Mouse (Mus musculus): ENCODE results near the gene Arid4a. TPM values are rescaled to one million over a fixed set of nuclear protein-coding genes. Genes with fewer than 3 reads are reported as not detected.
"Not testable (repeated sequence)": the region's sequence is repeated elsewhere in the genome, so short reads cannot be mapped to it uniquely, and the experiment has no call there.

The Arid4a gene
- total RNA-seq, 2 experiments from 2014 or later: 12.0 to 16.7 TPM

GRCm38 (mm10) chr12:71048561-71048960 is 32.8 kb downstream of the Arid4a start:
- DNase-seq (ENCODE audit: low spot score): no peak
- intact Hi-C loops (cut with DNase I): loop anchor here (2.0 kb wide), 1 partner anchor 34 kb away; the partner anchor contains the start of gene Arid4a

DNA sequence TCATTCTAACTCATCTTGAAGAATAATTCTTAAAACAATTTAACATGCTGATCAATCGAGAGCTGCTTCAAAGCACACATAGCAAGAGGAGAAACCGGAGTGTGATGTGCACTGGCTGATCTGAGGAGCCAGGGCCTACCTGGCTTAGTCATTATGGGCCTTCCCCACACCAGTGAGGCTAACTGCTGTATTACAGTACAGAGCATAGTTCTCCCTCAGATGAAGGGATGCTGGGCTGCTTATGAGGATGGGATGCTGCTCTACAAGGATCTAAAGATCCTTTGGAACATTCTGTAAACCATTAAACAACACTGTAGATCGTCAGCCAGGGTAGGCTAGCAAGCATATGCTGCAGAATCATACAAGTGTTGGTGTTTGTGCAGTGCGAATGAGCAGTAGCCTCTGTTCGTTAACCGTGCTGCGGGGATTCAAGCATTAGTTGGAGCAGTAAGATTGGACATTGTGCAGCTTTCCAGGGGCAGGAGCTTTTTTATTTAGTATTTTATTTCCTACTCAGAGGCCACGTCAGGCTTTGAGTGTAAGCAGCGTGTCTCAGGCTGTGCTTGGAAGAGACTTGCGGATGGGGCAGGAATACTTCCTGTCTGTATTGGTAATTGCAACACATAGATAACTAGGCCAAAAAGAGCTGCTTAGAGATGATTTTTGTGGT is 33.9 kb downstream of the Arid4a start:
- no peak for DNase-seq (ENCODE audit: low spot score)

GRCm38 (mm10) chr12:71051079-71051478 is 35.3 kb downstream of the Arid4a start:
- no peak for DNase-seq (ENCODE audit: low spot score)
- intact Hi-C loops (cut with DNase I): no loop called here

More for the DNA sequence above, 33.9 kb downstream of the Arid4a start:
- intact Hi-C loops (cut with DNase I): loop anchor here (2.0 kb wide), 1 partner anchor 35 kb away; the partner anchor contains the start of gene Arid4a

DNA sequence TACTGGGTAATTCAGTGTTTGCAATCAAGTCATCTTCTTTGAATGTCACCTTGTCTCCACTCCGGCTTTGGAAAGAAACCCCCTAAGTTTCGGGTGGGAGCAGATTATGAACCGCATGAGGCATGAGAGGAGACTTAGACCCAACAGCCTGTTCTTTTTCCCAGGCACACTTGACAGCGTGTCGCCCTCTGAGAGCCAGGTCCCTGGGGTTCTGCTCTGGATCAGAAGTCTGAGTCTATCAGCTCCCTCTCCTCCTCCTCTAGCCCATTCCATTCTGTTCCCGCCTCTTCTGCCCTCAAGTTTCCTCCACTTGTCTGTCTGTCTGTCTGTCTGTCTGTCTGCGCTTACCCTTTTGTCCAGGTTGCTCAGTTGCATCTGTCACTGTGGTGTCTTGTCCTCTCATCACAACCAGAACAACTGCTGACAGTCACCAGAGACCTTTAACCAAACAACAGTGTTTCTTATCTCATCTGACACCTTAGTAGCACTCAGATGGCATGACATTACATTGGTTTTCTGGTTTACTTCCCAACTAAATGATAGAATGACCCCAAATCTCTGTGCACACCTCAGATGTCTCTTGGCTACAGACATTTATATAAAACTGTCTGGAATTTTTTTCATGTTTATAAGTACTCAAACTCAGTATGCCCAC is 36.7 kb downstream of the Arid4a start:
- intact Hi-C loops (cut with DNase I): no loop called here
- DNase-seq (ENCODE audit: low spot score): no peak

GRCm38 (mm10) chr12:71053031-71053430 is 37.2 kb downstream of the Arid4a start:
- DNase-seq (ENCODE audit: low spot score): no peak

GRCm38 (mm10) chr12:71053486-71053885 is 37.7 kb downstream of the Arid4a start:
- intact Hi-C loops (cut with DNase I): no loop called here
- DNase-seq (ENCODE audit: low spot score): no peak

More at GRCm38 (mm10) chr12:71053031-71053430, 37.2 kb downstream of the Arid4a start:
- intact Hi-C loops (cut with DNase I): no loop called here

DNA sequence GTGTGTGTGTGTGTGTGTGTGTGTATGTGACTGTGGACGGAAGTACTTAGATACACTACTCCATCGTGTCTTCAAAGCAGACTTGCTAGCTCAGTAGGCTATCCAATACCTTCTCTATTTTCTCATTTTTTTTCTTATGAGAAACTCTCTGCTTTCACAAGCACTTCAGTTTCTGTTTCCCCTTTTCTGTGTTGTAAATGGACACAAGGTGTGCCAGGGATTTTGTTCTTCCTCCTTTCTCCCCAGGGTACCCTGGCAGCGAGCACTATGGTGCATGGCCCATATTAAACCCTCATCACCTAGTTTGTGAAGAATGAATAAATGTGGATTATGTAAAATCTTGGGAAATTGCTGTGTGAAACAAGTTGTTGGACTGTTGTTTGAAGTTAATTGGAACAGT is 39.7 kb downstream of the Arid4a start:
- DNase-seq (ENCODE audit: low spot score): no peak
- intact Hi-C loops (cut with DNase I): no loop called here

GRCm38 (mm10) chr12:71059741-71060140 is 44.0 kb downstream of the Arid4a start:
- intact Hi-C loops (cut with DNase I): no loop called here
- DNase-seq (ENCODE audit: low spot score): no peak

GRCm38 (mm10) chr12:71069846-71070245 is 54.1 kb downstream of the Arid4a start:
- intact Hi-C loops (cut with DNase I): no loop called here
- no peak for DNase-seq (ENCODE audit: low spot score)

- no peak for DNase-seq (ENCODE audit: low spot score)
- intact Hi-C loops (cut with DNase I): no loop called here
Measured at GRCm38 (mm10) chr12:71072048-71072447, 56.3 kb downstream of the Arid4a start.

- DNase-seq (ENCODE audit: low spot score): no peak
- intact Hi-C loops (cut with DNase I): no loop called here
Measured at GRCm38 (mm10) chr12:71073113-71073730, 57.4 kb downstream of the Arid4a start.

DNA sequence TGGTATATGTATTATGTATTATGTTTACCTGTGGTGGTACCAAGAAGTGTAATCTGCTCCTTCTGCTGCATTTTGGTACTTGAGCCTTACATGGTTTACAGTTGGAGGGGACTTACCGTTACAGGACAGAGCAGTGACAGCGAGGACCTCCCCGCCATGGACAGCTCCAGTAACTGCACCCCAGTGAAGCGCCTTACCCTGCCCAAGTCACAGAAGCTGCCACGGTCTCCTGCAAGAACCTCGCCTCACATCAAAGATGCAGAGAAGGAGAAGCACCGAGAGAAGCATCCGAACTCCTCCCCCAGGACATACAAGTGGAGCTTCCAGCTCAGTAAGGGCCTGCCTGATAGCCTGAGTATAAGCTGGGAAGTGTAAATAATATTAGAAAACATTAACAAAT is 70.5 kb downstream of the Arid4a start:
- intact Hi-C loops (cut with DNase I): no loop called here
- DNase-seq (ENCODE audit: low spot score): no peak

GRCm38 (mm10) chr12:71104275-71104674 is 88.5 kb downstream of the Arid4a start:
- DNase-seq (ENCODE audit: low spot score); intact Hi-C loops (cut with DNase I): not testable (repeated sequence)

- DNase-seq (ENCODE audit: low spot score): no peak
- intact Hi-C loops (cut with DNase I): no loop called here
Measured at GRCm38 (mm10) chr12:71107216-71107771, 91.5 kb downstream of the Arid4a start.

DNA sequence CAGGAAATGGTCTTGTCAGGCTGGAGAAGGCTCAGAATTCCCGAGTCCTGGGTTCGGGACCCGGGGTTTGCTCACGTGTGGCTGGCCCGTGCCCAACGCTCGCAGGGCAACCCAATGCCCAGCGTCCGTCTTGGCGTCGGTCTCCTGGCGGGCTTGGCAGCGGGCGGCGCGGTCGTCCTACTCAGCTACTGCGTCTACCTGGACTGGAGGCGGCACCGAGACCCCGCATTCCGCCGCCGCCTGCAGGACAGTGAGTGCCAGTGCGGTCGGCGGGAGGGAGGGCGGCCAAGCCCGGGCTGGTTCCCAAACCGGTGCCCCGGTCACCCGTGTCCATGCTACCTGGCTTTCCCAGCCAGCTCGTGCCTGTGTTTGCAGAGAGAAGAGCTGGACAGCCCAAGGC is 95.5 kb downstream of the Arid4a start, which contains the start of gene Tomm20l:
Gene Tomm20l, plus strand, starts transcription at position 98 of the 400 bp plus-strand sequence.
- DNase-seq (ENCODE audit: low spot score): no peak
- intact Hi-C loops (cut with DNase I): no loop called here

DNA sequence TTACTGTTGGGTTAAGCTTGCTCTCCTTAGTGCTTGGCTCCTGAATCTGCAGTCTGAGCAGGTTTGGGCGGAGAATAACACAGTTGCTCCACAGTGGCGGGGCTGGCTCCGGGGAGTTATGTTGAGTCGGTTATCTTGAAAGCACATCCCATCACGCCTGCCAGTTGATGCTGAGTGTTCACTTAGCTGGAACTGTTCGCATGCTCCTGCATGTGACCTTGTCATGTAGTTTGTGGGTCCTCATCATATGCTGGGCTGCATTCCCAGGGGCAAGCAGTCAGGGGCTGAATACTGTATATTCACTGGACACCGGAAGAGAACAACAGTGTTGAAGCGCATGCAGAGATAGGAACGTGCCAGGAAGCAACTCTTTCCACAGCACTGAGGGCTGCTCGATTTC is 97.3 kb downstream of the Arid4a start:
- DNase-seq (ENCODE audit: low spot score): no peak

GRCm38 (mm10) chr12:71113675-71114288 is 98.0 kb downstream of the Arid4a start:
- no peak for DNase-seq (ENCODE audit: low spot score)
- intact Hi-C loops (cut with DNase I): no loop called here

More for the DNA sequence above, 97.3 kb downstream of the Arid4a start:
- intact Hi-C loops (cut with DNase I): no loop called here

DNA sequence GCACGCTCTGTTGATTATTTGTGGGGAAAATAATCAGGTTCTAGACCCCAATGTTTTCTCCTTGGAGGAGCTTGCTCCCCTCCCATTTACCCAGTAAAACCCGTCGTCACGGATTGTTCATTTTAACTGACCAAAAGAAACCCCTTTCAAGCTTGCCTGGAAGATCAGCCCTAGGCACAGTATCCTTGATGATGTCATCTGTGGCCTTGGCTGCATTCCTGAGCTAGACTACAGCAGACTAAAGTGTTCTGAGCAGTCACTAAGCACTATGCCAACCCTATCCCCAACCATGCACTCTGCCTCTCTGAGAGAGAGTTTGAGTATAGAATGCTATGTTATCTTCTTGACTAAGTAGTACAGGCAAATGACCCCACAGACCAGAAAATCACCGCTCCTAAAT is 100.6 kb downstream of the Arid4a start:
- intact Hi-C loops (cut with DNase I): no loop called here
- DNase-seq (ENCODE audit: low spot score): no peak

- DNase-seq (ENCODE audit: low spot score): no peak
- intact Hi-C loops (cut with DNase I): no loop called here
Measured at GRCm38 (mm10) chr12:71122731-71123130, 106.9 kb downstream of the Arid4a start.

DNA sequence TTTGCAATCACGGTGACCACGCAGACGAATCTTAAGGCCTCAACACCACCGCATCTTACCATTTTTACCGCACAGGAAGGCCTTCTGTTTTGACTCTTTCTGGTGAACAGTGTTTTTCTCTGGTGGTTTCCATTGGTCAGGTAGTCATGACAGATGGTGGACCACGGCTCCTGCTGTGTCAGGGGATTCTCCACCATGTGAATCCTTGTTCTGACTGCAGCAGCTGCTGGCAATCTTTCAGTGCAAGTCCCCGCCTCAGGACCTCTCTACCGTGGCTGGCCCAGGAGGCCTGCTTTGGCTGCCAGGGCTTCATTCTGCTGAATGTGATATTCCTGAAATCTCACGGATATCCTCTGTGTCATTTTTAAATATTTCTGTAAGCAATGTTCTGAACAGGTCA is 107.5 kb downstream of the Arid4a start:
- intact Hi-C loops (cut with DNase I): no loop called here

More for the DNA sequence above, 107.5 kb downstream of the Arid4a start:
- no peak for DNase-seq (ENCODE audit: low spot score)
